Mouse (Mus musculus): ENCODE results near the gene Ms4a18.

DNA sequence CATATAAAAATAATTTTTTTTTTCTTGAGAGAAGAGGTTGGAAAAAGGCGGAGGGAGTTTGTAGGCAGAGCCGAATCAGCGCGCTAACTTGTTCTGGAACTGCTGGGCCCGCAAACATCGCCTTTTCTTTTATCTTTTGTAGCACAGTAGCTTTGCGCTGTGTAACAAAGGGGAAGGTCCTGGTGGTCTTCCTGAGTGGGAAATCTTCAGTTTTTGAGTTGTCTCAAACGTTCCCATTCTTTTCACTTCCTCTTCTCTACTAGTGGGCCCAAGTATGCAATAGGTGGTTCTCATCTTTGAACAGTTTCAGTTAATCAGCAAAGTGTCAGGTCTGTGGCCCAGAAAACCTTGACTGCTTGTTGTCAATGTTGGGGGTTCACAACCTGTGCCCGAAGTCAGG, 68.3 kb downstream of the Ms4a18 start:
- TF ChIP-seq CTCF (IDR thresholded peaks at IDR 0.05; ENCODE audit: low read depth) (no peak), EP300 (IDR thresholded peaks at IDR 0.05; ENCODE audit: low read depth) (no peak)
